Mouse (Mus musculus) G1E (cell line): ENCODE data around the gene Sorbs2.

Experiments
- CTCF ChIP-seq: IDR thresholded peaks from 2 replicates; pipeline ENCODE4 v1.5.1; 2012; ENCODE audit warnings: low read depth, low read length, inconsistent platforms, mixed read lengths
- GATA2 ChIP-seq: IDR thresholded peaks from 2 replicates; pipeline ENCODE4 v1.6.1; 2012; ENCODE audit warnings: low read depth, low read length, inconsistent platforms, borderline replicate concordance
- POLR2AphosphoS5 ChIP-seq: IDR thresholded peaks from 2 replicates; pipeline ENCODE4 v1.6.1; 2012; ENCODE audit warnings: low read depth, low read length, inconsistent platforms; ENCODE audit not compliant: insufficient replicate concordance
- TAL1 ChIP-seq: conservative IDR thresholded peaks from 2 replicates; pipeline ENCODE4 v1.6.1; 2012; ENCODE audit warnings: low read depth, low read length, inconsistent platforms, mixed read lengths

- TF ChIP-seq TAL1 (no peak), CTCF (no peak), POLR2AphosphoS5 (no peak), GATA2 (no peak)
Observed at GRCm38 (mm10) chr8:45833896-45834295, 326.3 kb downstream of the Sorbs2 start.
